Mouse (Mus musculus): ENCODE data around the gene Kit. TPM values are rescaled to one million over a fixed set of nuclear protein-coding genes. Genes with fewer than 3 reads are reported as not detected.

Kit gene
- total RNA-seq, 2 experiments from 2014 or later: 43.9 to 47.4 TPM

DNA sequence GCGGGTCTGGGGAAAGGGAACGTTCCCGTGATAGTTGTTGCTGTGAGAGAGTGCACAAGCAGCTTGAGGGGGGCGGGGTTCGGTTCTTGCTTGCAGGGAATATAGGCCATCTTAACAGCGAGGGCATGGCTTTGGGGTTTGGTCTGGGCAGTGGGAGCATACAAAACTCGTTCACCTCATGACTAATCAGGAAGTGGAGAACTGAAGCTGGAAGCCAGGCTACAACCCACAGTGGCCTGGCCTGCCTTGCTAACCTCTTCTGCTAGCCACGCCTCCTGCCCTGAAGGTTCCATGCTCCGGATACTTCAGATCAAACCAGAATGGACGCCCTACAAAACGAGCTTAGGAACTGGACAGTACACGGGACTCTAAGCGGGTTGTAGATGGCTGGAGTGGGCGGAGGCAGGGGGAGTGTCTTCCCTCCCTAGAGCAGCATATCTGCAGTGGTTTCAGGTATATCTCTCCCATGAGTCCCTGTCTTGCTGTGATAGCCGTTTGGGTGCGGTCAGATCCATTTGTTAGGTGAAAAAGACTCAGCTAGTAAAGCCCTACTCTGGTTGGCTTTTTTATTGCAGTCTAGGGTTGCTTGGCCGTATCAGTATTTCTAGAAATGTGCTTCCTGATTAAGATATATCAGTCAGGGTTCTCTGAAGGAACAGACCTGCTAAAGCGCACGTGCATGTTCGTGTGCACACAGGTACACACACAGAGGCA lies 49.4 kb downstream of the Kit start:
- intact Hi-C loops (cut with DNase I): no loop called here
- no peak for DNase-seq (ENCODE audit: extremely low spot score in 1 of 2, low spot score in 2 of 2)

GRCm38 (mm10) chr5:75625059-75625458 lies 50.3 kb downstream of the Kit start:
- intact Hi-C loops (cut with DNase I): no loop called here

GRCm38 (mm10) chr5:75626284-75626683 lies 51.6 kb downstream of the Kit start:
- no peak for DNase-seq (ENCODE audit: extremely low spot score in 1 of 2, low spot score in 2 of 2)
- intact Hi-C loops (cut with DNase I): no loop called here

More at GRCm38 (mm10) chr5:75625059-75625458, 50.3 kb downstream of the Kit start:
- DNase-seq (ENCODE audit: extremely low spot score in 1 of 2, low spot score in 2 of 2): no peak

- no peak for DNase-seq (ENCODE audit: extremely low spot score in 1 of 2, low spot score in 2 of 2)
- intact Hi-C loops (cut with DNase I): no loop called here
Measured at GRCm38 (mm10) chr5:75626703-75627102, 52.0 kb downstream of the Kit start.

DNA sequence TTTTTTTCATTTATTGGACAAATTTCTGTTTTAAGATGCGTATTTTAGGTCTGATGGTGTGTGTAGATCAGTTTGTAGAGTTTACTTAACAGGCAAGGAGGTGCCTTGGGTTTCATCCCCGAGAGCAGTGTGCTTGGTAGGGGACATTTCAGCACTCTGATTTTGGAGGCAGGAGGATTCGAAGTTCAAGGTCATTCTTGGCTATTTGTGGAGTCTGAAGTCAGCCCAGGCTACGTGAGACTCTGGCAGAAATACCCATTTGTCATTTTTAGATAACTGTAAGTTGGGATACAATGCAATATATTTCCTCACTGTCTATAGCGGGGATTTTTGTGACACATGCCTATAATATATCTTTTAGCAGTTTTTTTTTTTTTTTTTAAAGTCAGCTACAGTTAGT lies 57.5 kb downstream of the Kit start:
- DNase-seq (ENCODE audit: extremely low spot score in 1 of 2, low spot score in 2 of 2): no peak
- intact Hi-C loops (cut with DNase I): no loop called here

- no peak for DNase-seq (ENCODE audit: extremely low spot score in 1 of 2, low spot score in 2 of 2)
- intact Hi-C loops (cut with DNase I): no loop called here
Measured at GRCm38 (mm10) chr5:75632846-75633640, 58.3 kb downstream of the Kit start.

DNA sequence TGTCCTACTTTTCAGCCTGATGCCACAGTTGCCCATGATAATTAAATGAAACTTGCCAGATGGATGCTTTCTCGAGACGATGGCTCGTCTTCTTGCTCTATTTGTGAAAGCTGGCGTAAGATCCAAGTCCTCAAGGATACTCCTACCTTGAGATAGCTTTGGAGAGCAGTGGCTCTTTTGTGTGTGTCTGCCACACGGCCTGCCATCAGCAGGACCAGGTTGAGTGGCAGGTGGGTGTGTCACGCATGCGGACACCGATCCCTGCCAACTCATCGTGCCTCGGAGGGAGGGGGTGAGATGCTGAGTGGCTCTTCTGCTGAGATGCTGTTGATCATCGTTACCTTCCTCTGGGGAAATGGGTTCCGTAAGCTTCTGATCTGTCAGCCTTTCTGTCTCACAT lies 60.7 kb downstream of the Kit start:
- DNase-seq (ENCODE audit: extremely low spot score in 1 of 2, low spot score in 2 of 2): no peak
- intact Hi-C loops (cut with DNase I): no loop called here

- intact Hi-C loops (cut with DNase I): no loop called here
- no peak for DNase-seq (ENCODE audit: extremely low spot score in 1 of 2, low spot score in 2 of 2)
Measured at GRCm38 (mm10) chr5:75640637-75641036, 65.9 kb downstream of the Kit start.

DNA sequence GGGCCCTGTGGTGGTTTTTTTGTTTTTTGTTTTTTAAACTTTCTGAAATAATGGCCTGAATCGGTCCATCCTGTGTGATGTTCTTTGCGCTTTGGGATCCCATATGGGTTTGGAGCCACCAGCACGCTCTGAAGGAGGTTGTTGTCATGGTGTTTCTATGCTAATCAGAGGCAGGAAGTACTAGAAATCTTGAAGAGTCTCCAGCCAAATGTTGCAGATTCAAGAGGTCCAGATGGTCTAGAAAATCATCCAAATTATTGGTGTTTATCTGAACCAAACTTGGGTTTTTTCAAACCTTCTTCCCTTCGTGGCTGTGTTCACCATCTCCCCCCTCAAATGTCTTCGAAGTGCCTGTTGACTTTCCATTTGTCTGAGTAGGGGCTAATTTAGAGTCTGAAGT lies 72.3 kb downstream of the Kit start:
- intact Hi-C loops (cut with DNase I): loop anchor here (5.0 kb wide), 1 partner anchor 70 kb away; no protein-coding TSS in a partner anchor
- peak in 1 of 2 experiments; percentile 38 for DNase-seq (ENCODE audit: extremely low spot score in 1 of 2, low spot score in 2 of 2)

DNA sequence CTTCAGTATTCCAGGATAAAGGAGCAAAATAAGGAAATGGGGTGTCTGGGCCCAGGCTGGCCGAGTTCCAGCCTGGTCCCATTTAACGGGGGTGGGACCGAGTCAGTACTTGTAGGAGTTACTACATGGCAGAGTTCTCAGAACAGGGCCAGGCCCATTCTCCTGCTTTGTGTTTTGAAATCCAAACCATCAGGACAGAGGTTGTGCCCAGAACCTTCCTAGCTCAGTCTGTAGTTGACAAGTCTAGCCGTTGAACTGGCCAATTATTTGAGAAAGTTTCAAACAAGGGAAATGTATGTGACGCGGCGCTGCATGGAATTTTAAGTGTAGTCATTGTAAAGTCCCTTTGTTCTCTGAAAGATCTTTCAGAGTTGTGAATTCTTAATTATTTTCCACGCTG lies 75.8 kb downstream of the Kit start:
- intact Hi-C loops (cut with DNase I): no loop called here
- no peak for DNase-seq (ENCODE audit: extremely low spot score in 1 of 2, low spot score in 2 of 2)

DNA sequence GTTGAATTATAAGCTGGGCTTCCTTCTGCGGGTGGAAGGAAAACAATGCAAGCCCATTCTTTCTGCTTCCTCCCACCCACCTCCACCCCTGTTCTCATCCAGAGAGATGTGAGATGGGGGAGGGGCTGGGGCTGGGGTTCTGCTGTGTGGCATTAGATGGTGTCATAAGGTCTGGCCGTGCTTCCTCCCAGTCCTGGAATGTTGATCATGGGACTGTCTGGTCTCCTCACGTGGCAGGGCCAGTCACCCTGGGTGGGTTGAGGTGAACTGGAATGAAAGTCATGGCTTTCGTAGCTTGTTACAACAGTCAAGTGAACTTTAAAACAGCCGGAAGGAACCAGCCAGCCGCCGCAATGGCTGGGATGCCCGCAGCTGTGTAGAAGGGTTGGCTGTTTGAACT lies 78.7 kb downstream of the Kit start:
- intact Hi-C loops (cut with DNase I): no loop called here
- DNase-seq (ENCODE audit: extremely low spot score in 1 of 2, low spot score in 2 of 2): no peak

DNA sequence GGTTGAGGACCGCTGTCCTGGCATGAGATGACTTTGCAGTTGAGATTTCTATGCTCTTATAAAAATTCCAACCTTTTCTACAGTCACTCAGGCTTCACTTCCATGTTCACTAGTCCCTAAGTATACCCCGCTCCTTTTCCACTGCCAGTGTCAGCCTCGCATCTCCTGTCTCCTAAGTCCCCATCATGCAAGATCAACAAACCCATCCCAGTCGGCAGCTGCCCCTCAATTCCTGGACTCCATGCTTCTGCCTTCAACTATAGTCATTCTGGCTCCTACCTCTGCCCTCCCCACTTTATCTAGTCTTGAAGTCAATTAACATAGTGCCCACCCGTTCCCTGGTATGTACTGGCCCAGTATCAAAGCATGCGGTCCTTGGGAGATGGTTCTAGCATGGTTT lies 83.9 kb downstream of the Kit start:
- no peak for DNase-seq (ENCODE audit: extremely low spot score in 1 of 2, low spot score in 2 of 2)
- intact Hi-C loops (cut with DNase I): no loop called here

GRCm38 (mm10) chr5:75660342-75660741 lies 85.6 kb downstream of the Kit start:
- no peak for DNase-seq (ENCODE audit: extremely low spot score in 1 of 2, low spot score in 2 of 2)
- intact Hi-C loops (cut with DNase I): no loop called here

- intact Hi-C loops (cut with DNase I): no loop called here
- DNase-seq (ENCODE audit: extremely low spot score in 1 of 2, low spot score in 2 of 2): no peak
Measured at GRCm38 (mm10) chr5:75662466-75662865, 87.8 kb downstream of the Kit start.

- DNase-seq (ENCODE audit: extremely low spot score in 1 of 2, low spot score in 2 of 2): no peak
- intact Hi-C loops (cut with DNase I): no loop called here
Measured at GRCm38 (mm10) chr5:75663768-75664167, 89.1 kb downstream of the Kit start.

DNA sequence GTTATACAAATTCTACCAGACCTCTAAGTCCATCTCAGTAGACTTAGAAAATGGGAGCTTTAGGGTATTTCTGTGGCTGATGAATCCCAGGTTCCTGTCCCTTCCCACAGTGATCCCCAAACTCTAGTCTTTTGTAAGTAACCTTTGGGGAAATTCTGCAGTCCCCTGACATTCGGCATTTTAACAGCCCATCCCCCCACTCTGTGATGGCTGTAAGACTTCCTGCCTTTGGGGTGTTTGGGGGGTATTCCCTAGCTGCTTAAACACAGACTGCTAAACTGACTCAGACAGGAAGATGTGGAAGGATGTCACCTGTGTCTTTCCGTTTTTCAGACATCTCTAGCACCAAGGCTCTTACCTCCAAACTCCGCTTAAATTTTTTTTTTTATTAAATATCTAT lies 92.4 kb downstream of the Kit start:
- DNase-seq (ENCODE audit: extremely low spot score in 1 of 2, low spot score in 2 of 2): no peak

DNA sequence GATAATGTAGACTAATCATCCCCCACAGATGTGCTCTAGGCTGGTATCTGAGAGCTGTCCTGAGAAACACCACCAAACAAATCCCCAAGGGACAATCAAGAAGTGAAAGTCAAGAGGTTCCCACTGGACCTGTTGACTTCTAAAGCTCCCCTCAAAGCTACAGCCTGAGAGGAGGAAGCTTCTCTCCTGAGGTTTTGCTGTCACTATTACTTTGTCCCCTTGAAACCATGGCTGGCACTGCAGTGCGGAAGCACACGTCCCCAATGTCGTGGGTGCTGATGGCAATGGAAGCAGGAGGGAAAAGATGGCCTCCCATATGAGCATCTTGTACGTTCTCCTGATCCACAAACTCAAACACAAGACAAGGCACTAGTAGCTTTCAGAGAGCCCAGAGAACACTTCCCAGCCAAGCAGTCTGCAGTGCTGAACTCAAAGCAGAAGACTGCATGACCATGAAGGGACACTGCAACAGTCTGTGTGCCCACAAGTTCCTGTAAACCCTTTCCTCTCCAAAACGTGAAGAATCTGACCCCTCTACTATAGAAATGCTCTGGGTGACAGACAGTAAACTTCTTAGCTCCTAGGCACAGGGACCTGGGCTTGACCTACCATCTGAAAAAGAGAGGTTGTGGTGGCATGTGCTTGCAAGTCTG lies 96.5 kb downstream of the Kit start:
- intact Hi-C loops (cut with DNase I): no loop called here
- no peak for DNase-seq (ENCODE audit: extremely low spot score in 1 of 2, low spot score in 2 of 2)

More for the DNA sequence above, 92.4 kb downstream of the Kit start:
- intact Hi-C loops (cut with DNase I): no loop called here

GRCm38 (mm10) chr5:75676024-75676423 lies 101.3 kb downstream of the Kit start:
- DNase-seq (ENCODE audit: extremely low spot score in 1 of 2, low spot score in 2 of 2): no peak
- intact Hi-C loops (cut with DNase I): no loop called here

DNA sequence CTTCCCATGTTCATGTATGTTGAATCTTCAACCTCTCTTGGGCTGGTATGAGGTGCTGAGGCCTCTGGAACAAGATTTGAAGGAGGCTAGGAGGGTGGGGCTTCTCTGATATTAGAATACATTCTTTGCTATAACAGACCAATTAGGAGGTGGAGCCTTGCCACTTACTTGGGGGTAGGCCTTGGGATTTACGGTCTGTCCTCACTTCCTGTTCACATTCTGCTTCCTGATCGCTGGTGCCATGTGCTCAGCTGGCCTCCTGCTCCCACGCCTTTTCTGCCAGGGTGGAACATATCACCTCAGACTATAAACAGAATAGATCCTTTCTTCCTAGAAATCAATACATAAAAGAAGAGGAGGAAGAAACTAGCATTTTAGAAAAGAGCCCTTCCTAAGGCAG lies 105.2 kb downstream of the Kit start:
- intact Hi-C loops (cut with DNase I): no loop called here
- no peak for DNase-seq (ENCODE audit: extremely low spot score in 1 of 2, low spot score in 2 of 2)
